In the genomic region with DNA sequence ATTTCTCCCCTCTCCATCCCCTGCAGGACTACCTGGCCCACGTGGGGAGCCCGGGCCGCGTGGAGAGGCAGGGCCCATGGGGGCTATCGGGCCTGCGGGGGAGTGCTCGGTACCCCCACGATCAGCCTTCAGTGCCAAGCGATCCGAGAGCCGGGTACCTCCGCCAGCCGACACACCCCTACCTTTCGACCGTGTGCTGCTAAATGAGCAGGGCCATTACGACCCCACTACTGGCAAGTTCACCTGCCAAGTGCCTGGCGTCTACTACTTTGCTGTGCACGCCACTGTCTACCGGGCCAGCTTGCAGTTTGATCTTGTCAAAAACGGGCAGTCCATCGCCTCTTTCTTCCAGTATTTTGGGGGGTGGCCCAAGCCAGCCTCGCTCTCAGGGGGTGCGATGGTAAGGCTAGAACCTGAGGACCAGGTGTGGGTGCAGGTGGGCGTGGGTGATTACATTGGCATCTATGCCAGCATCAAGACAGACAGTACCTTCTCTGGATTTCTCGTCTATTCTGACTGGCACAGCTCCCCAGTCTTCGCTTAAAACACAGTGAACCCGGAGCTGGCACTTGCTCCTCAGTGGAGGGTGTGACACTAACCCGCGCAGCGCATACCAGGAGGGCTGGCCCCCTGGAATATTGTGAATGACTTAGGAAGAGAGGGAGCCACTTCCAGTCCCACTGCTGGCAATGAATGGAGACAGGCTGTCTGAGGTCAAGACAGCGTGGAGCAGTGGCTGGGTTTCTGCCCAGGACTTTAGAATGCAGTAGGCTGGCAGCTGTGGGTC, we compare ENCODE assay signal across 8 mouse cellular contexts. TPM values are rescaled to one million over a fixed set of nuclear protein-coding genes. Genes with fewer than 3 reads are reported as not detected.
DNase-seq lines count a peak whose midpoint lies in the region; ATAC-seq and TF ChIP-seq lines count a peak whose summit lies in the region.

No protein-coding gene starts in this region.

- H3K9me3 ChIP-seq in heart, embryonic 11.5 days (replicated peaks; ENCODE audit: control insufficient read depth, low read length), result no peaks in the 10 kb centered on the region
- H3K9me3 ChIP-seq in limb, embryonic 11.5 days (ENCODE audit: control insufficient read depth, low read length), result no peaks in the 10 kb centered on the region
- H3K9me3 ChIP-seq in stomach, embryonic 16.5 days (replicated peaks; ENCODE audit: control insufficient read depth, low read length), result no peaks in the 10 kb centered on the region

- TF ChIP-seq CTCF in testis, adult 2 months (IDR thresholded peaks at IDR 0.05; ENCODE audit: control insufficient read depth, insufficient read depth, insufficient replicate concordance, low read depth, low read length), result no peak

- no peak overlapping the region for H3K4me3 ChIP-seq in heart, embryonic 11.5 days (ENCODE audit: low read depth, low read length)
- peak overlapping the region; percentile 37 for H3K4me3 ChIP-seq in testis, adult 2 months (ENCODE audit: control insufficient read depth, low read depth, low read length)
- no peak overlapping the region for H3K4me3 ChIP-seq in limb, embryonic 11.5 days (ENCODE audit: low read depth, low read length)
- H3K4me3 ChIP-seq in stomach, embryonic 16.5 days (replicated peaks; ENCODE audit: low read length), result peak overlapping the region; percentile 15; the same call in 1 of the 2 replicates

- H3K4me2 ChIP-seq in heart, embryonic 11.5 days, result no peak overlapping the region; the same call in 1 of the 2 replicates
- peak overlapping the region; percentile 15 for H3K4me2 ChIP-seq in limb, embryonic 11.5 days (ENCODE audit: low read depth, severe bottlenecking)
- H3K4me2 ChIP-seq in stomach, embryonic 16.5 days (ENCODE audit: low read depth, low read length), result peak overlapping the region; percentile 43

- H3K27me3 ChIP-seq in heart, embryonic 11.5 days (ENCODE audit: control insufficient read depth, insufficient read depth, low read length), result no peaks in the 10 kb centered on the region
- no peaks in the 10 kb centered on the region for H3K27me3 ChIP-seq in testis, adult 2 months (ENCODE audit: control insufficient read depth, insufficient read depth, low read length)
- no peaks in the 10 kb centered on the region for H3K27me3 ChIP-seq in limb, embryonic 11.5 days (ENCODE audit: control insufficient read depth, insufficient read depth, low read length)
- H3K27me3 ChIP-seq in stomach, embryonic 16.5 days (ENCODE audit: control insufficient read depth, insufficient read depth, low read length), result no peaks in the 10 kb centered on the region

- 0 out of 2 replicates have a peak, but pooled peaks cover 4% of the 10 kb centered on the region for H3K36me3 ChIP-seq in heart, embryonic 11.5 days (ENCODE audit: control insufficient read depth, insufficient read depth, low read length)
- H3K36me3 ChIP-seq in testis, adult 2 months (ENCODE audit: control insufficient read depth, insufficient read depth, low read length), result no peaks in the 10 kb centered on the region; the same call in 1 of the 2 replicates
- H3K36me3 ChIP-seq in limb, embryonic 11.5 days (ENCODE audit: control insufficient read depth, insufficient read depth, low read length), result peaks cover 10% of the 10 kb centered on the region; the same call in 1 of the 2 replicates
- peaks cover 5% of the 10 kb centered on the region; the same call in 1 of the 2 replicates for H3K36me3 ChIP-seq in stomach, embryonic 16.5 days (ENCODE audit: control insufficient read depth, insufficient read depth, low read length)

- H3K27ac ChIP-seq in heart, embryonic 11.5 days (ENCODE audit: low read depth, low read length), result no peak overlapping the region
- H3K27ac ChIP-seq in testis, adult 2 months (ENCODE audit: control insufficient read depth, insufficient read depth, low read depth, low read length), result no peak overlapping the region
- H3K27ac ChIP-seq in limb, embryonic 11.5 days (replicated peaks; ENCODE audit: low read depth, low read length), result no peak overlapping the region
- no peak overlapping the region for H3K27ac ChIP-seq in stomach, embryonic 16.5 days (ENCODE audit: low read length)

- peaks cover 42% of the 10 kb centered on the region for H3K4me1 ChIP-seq in heart, embryonic 11.5 days (ENCODE audit: control insufficient read depth, insufficient read depth, low read length)
- peaks cover 26% of the 10 kb centered on the region for H3K4me1 ChIP-seq in testis, adult 2 months (ENCODE audit: control insufficient read depth, insufficient read depth, low read length)
- peaks cover 33% of the 10 kb centered on the region for H3K4me1 ChIP-seq in limb, embryonic 11.5 days (ENCODE audit: control insufficient read depth, insufficient read depth, low read length)
- H3K4me1 ChIP-seq in stomach, embryonic 16.5 days (ENCODE audit: control insufficient read depth, insufficient read depth, low read length), result peaks cover 39% of the 10 kb centered on the region

- no peak for DNase-seq in heart, adult 9 months (ENCODE audit: low spot score in 2 of 2)
- DNase-seq in testis, postnatal 10 days (ENCODE audit: low spot score), result no peak
- no peak for DNase-seq in limb, embryonic 11.5 days (ENCODE audit: low spot score)
- DNase-seq in yolk sac, embryonic 10.5 days (ENCODE audit: low spot score), result no peak
- no peak for DNase-seq in urinary bladder, postnatal 25 days (ENCODE audit: low spot score)

- peak overlapping the region; percentile 54; the same call in 1 of the 2 replicates for H3K9ac ChIP-seq in heart, embryonic 11.5 days (ENCODE audit: low read depth, low read length)
- peak overlapping the region; percentile 30; the same call in 1 of the 2 replicates for H3K9ac ChIP-seq in limb, embryonic 11.5 days (ENCODE audit: low read length)
- H3K9ac ChIP-seq in stomach, embryonic 16.5 days (ENCODE audit: low read length), result peak overlapping the region; percentile 54

- no peak for ATAC-seq in heart, embryonic 11.5 days (replicated peaks; ENCODE audit: insufficient number of reproducible peaks, low FRiP score, low TSS enrichment)
- ATAC-seq in limb, embryonic 11.5 days (ENCODE audit: insufficient number of reproducible peaks, low FRiP score, low TSS enrichment, low read depth), result no peak
- ATAC-seq in stomach, embryonic 16.5 days (ENCODE audit: insufficient read depth, low FRiP score), result no peak

- WGBS in heart, embryonic 11.5 days (ENCODE audit: insufficient replicate concordance), result 81% methylated on average over 31 of the region's 31 CpGs
- WGBS in limb, embryonic 11.5 days, result 84% methylated on average over 31 of the region's 31 CpGs
- WGBS in stomach, embryonic 16.5 days, result 81% methylated on average over 31 of the region's 31 CpGs

- no peak for TF ChIP-seq POLR2A in testis, adult 2 months (IDR thresholded peaks at IDR 0.05; ENCODE audit: control insufficient read depth, low read depth, low read length)

RNA-seq across cellular contexts. Expression of a gene that starts 1.4 kb away (rescaled TPM):
- polyA plus RNA-seq in heart, embryonic 11.5 days (2014; fragmentation: Nextera tagmentation; extraction: Ambion mirVana), result 0.43 and 1.2 TPM in 2 replicates
- polyA plus RNA-seq in testis, adult 2 months (2012; rRNA removed), result 2.0 and 3.1 TPM in 2 replicates
- 0.40 and 0.45 TPM in 2 replicates for polyA plus RNA-seq in limb, embryonic 11.5 days (2014; fragmentation: Nextera tagmentation; extraction: Ambion mirVana)
- polyA plus RNA-seq in stomach, embryonic 16.5 days (2015; fragmentation: Nextera tagmentation; extraction: Ambion mirVana), result 2.4 and 2.5 TPM in 2 replicates

RNA-seq across cellular contexts. Expression of a gene that starts 4.8 kb away (rescaled TPM):
- polyA plus RNA-seq in heart, embryonic 11.5 days (2014; fragmentation: Nextera tagmentation; extraction: Ambion mirVana), result 0.28 TPM in 1 of 2 replicates, not detected in the other
- polyA plus RNA-seq in testis, adult 2 months (2012; rRNA removed), result 1.2 and 1.6 TPM in 2 replicates
- polyA plus RNA-seq in limb, embryonic 11.5 days (2014; fragmentation: Nextera tagmentation; extraction: Ambion mirVana), result 0.10 TPM in 1 of 2 replicates, not detected in the other
- polyA plus RNA-seq in stomach, embryonic 16.5 days (2015; fragmentation: Nextera tagmentation; extraction: Ambion mirVana), result 0.19 and 0.21 TPM in 2 replicates

RNA-seq across cellular contexts. Expression of a gene that starts 4.9 kb away (rescaled TPM):
- 35.2 and 38.2 TPM in 2 replicates for polyA plus RNA-seq in heart, embryonic 11.5 days (2014; fragmentation: Nextera tagmentation; extraction: Ambion mirVana)
- 37.5 and 38.3 TPM in 2 replicates for polyA plus RNA-seq in testis, adult 2 months (2012; rRNA removed)
- 76.6 and 77.3 TPM in 2 replicates for polyA plus RNA-seq in limb, embryonic 11.5 days (2014; fragmentation: Nextera tagmentation; extraction: Ambion mirVana)
- 42.3 and 50.6 TPM in 2 replicates for polyA plus RNA-seq in stomach, embryonic 16.5 days (2015; fragmentation: Nextera tagmentation; extraction: Ambion mirVana)

RNA-seq across cellular contexts. Expression of a gene that starts 6.9 kb away (rescaled TPM):
- 0.16 TPM in 1 of 2 replicates, not detected in the other for polyA plus RNA-seq in heart, embryonic 11.5 days (2014; fragmentation: Nextera tagmentation; extraction: Ambion mirVana)
- 1.4 and 3.4 TPM in 2 replicates for polyA plus RNA-seq in testis, adult 2 months (2012; rRNA removed)
- polyA plus RNA-seq in limb, embryonic 11.5 days (2014; fragmentation: Nextera tagmentation; extraction: Ambion mirVana), result 0.13 TPM in 1 of 2 replicates, not detected in the other
- polyA plus RNA-seq in stomach, embryonic 16.5 days (2015; fragmentation: Nextera tagmentation; extraction: Ambion mirVana), result 0.08 and 0.20 TPM in 2 replicates

RNA-seq across cellular contexts. Expression of a gene that starts 25.8 kb away (rescaled TPM):
- 86.2 and 105 TPM in 2 replicates for polyA plus RNA-seq in heart, embryonic 11.5 days (2014; fragmentation: Nextera tagmentation; extraction: Ambion mirVana)
- polyA plus RNA-seq in testis, adult 2 months (2012; rRNA removed), result 14.1 and 14.3 TPM in 2 replicates
- 12.7 and 13.4 TPM in 2 replicates for polyA plus RNA-seq in limb, embryonic 11.5 days (2014; fragmentation: Nextera tagmentation; extraction: Ambion mirVana)
- polyA plus RNA-seq in stomach, embryonic 16.5 days (2015; fragmentation: Nextera tagmentation; extraction: Ambion mirVana), result 53.6 and 56.9 TPM in 2 replicates

Comparison
In these comparisons a context has a peak if more than half of its experiments do, and no peak if none do; other contexts are left out.
1. H3K4me3 ChIP-seq: peak in testis, adult 2 months (single experiment) and stomach, embryonic 16.5 days (single experiment); none in heart, embryonic 11.5 days (single experiment) and limb, embryonic 11.5 days (single experiment).
2. Peak in every context shown above with its lines, with median percentiles within 50 percentile points of each other: H3K9ac ChIP-seq.